Mouse (Mus musculus) stomach, postnatal 0 days (tissue): ENCODE data around the gene Acoxl. TPM values are rescaled to one million over a fixed set of nuclear protein-coding genes. Genes with fewer than 3 reads are reported as not detected.

Source experiments
- ATAC-seq: fragments of 200-750 bp; cut with Nextera tagmentation; 2 replicates; pipeline ENCODE4 v1.8.0; 2017; ENCODE audit not compliant: low FRiP score, low TSS enrichment
- DNase-seq: peaks from one replicate; pipeline ENCODE4 v3.0.0-alpha.2; 2016; ENCODE audit warnings: low spot score
- H3K27ac ChIP-seq: fragments of 300-500 bp; sonication (generic); replicated peaks from 2 replicates; pipeline ENCODE4 v1.5.1; 2014; ENCODE audit warnings: mild to moderate bottlenecking, control low read depth
- H3K27me3 ChIP-seq: fragments of 300-500 bp; sonication (generic); 2 replicates; pipeline ENCODE4 v1.6.1; 2014; ENCODE audit warnings: low read length; ENCODE audit not compliant: control insufficient read depth, insufficient read depth
- H3K36me3 ChIP-seq: fragments of 300-500 bp; sonication (generic); 2 replicates; pipeline ENCODE4 v1.6.1; 2014; ENCODE audit warnings: low read length, mixed read lengths; ENCODE audit not compliant: control insufficient read depth, insufficient read depth
- H3K4me1 ChIP-seq: fragments of 300-500 bp; sonication (generic); replicated peaks from 2 replicates; pipeline ENCODE4 v1.6.1; 2014; ENCODE audit warnings: antibody characterized with exemption; ENCODE audit not compliant: control insufficient read depth, insufficient read depth
- H3K4me2 ChIP-seq: fragments of 300-500 bp; sonication (generic); replicated peaks from 2 replicates; pipeline ENCODE4 v1.6.1; 2014; ENCODE audit warnings: low read depth, mild to moderate bottlenecking, control low read depth, moderate library complexity
- H3K4me3 ChIP-seq: fragments of 300-500 bp; sonication (generic); 2 replicates; pipeline ENCODE4 v1.5.1; 2014; ENCODE audit warnings: low read depth, low read length, control low read depth
- H3K9ac ChIP-seq: fragments of 300-500 bp; sonication (generic); 2 replicates; pipeline ENCODE4 v1.6.1; 2014; ENCODE audit warnings: mild to moderate bottlenecking, low read length, control low read depth, mixed read lengths
- H3K9me3 ChIP-seq: fragments of 300-500 bp; sonication (generic); 2 replicates; pipeline ENCODE4 v1.6.1; 2016; ENCODE audit warnings: low read length; ENCODE audit not compliant: control insufficient read depth
- CTCF ChIP-seq: IDR thresholded peaks from 2 replicates; pipeline ENCODE4 v1.5.1; 2016; ENCODE audit warnings: antibody characterized with exemption, low read depth, mild to moderate bottlenecking, moderate library complexity
- EP300 ChIP-seq: optimal IDR thresholded peaks from 2 replicates; pipeline ENCODE3; 2016; ENCODE audit warnings: antibody characterized with exemption
- WGBS: fragments of 180-500 bp; shearing (Covaris S2); extraction: QIAGEN DNeasy Blood & Tissue Kit; methylation state at CpG from one replicate; pipeline ENCODE4 v1.1.7; 2014; 5-methylcytosine and 5-hydroxymethylcytosine counted together
- polyA plus RNA-seq: library from polyadenylated mRNA; unstranded; fragments of >200 nt; fragmentation: Nextera tagmentation; extraction: Ambion mirVana; gene quantifications from 2 replicates; pipeline ENCODE4 v1.2.1, GENCODE M21; 2015

Acoxl gene
- polyA plus RNA-seq, 1 experiment from 2014 or later, result 0.17 TPM

DNA sequence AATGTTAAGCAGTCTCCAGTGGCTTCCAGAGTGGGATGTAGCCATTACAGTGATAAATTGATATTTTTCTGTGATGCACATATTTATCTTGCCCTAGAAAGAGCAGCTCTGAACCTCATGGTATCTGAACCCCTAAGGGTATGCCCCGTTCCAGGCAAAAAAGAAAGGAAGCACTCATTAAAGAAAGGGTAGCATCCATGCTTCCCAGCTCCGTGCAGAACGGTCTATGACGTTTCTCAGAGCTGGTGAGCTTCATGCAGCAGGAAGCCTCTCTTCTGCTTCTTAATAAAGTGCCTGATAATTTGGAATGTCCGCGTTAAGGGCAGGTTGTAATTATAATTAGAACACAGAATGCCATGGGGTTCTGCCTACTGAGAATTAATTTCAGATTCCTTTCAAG, 240.6 kb downstream of the Acoxl start:
- no peak for ATAC-seq
- H3K4me1 ChIP-seq, result no peaks in the 10 kb centered on the region
- no peaks in the 10 kb centered on the region for H3K36me3 ChIP-seq
- H3K27ac ChIP-seq, result no peak overlapping the region
- DNase-seq, result no peak
- no peak for TF ChIP-seq EP300
- TF ChIP-seq CTCF, result no peak
- no peaks in the 10 kb centered on the region for H3K9me3 ChIP-seq
- H3K4me3 ChIP-seq, result no peak overlapping the region
- no peak overlapping the region for H3K4me2 ChIP-seq
- WGBS, result 74% methylated on average over 6 of the region's 6 CpGs
- H3K27me3 ChIP-seq, result no peaks in the 10 kb centered on the region
- H3K9ac ChIP-seq, result no peak overlapping the region

DNA sequence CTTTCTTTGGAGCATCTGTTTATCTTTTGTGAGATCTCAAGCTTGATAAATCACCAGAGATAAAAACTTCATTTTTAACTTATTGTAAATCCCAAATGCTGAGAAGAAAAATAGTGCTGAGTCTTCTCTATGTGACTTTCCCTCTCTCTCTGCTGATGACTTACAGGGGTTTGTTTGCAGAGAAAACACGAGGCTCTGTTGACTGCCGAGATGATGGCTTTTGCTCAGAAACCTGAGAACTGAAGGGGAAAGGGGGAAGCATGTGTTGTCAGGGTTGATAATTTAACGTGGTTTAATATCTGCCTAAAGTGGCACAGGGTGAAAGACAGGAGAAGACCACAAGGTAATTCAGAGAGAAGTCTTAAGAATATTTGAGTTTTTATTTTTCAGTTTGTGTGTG, 245.2 kb downstream of the Acoxl start:
- Histone ChIP-seq H3K9me3 (no peaks in the 10 kb centered on the region), H3K4me1 (no peaks in the 10 kb centered on the region), H3K27me3 (no peaks in the 10 kb centered on the region), H3K4me2 (no peak overlapping the region), H3K36me3 (no peaks in the 10 kb centered on the region), H3K9ac (no peak overlapping the region), H3K4me3 (no peak overlapping the region), H3K27ac (no peak overlapping the region)
- ATAC-seq (no peak), DNase-seq (no peak)
- no peak for TF ChIP-seq EP300
- TF ChIP-seq CTCF, result no peak
- WGBS, result 8% methylated on average over 3 of the region's 3 CpGs

- Histone ChIP-seq H3K27me3 (no peaks in the 10 kb centered on the region), H3K4me2 (no peak overlapping the region), H3K4me3 (no peak overlapping the region), H3K9ac (no peak overlapping the region), H3K27ac (no peak overlapping the region), H3K36me3 (no peaks in the 10 kb centered on the region), H3K9me3 (no peaks in the 10 kb centered on the region), H3K4me1 (no peaks in the 10 kb centered on the region)
- ATAC-seq (no peak), DNase-seq (no peak)
- 64% methylated on average over 5 of the region's 5 CpGs for WGBS
- no peak for TF ChIP-seq EP300
- no peak for TF ChIP-seq CTCF
These were observed 245.9 kb downstream of the Acoxl start for GRCm38 (mm10) chr2:128084607-128085006.

DNA sequence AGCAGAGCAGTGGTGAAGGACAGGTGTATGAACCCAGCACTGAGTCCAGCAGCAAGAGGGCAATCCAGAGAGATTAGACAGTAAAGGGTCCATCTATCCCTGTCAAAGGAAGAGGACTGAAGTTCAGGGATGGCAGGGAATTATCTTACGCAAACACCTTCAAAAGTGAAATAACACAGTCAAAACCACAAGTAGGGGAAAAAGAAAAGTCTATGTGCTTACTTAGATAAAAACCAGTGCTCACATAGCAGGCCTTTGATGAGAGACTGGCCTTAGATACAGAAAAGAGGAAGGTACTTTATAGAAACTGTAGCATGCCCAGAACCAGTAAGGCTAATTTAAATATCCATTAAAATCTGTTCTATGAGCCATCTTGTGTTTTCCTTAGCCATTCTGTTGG, 246.8 kb downstream of the Acoxl start:
- TF ChIP-seq EP300, result no peak
- TF ChIP-seq CTCF, result no peak
- H3K9ac ChIP-seq, result no peak overlapping the region
- no peak overlapping the region for H3K4me3 ChIP-seq
- no peak for DNase-seq
- ATAC-seq, result no peak
- 86% methylated on average over 1 of the region's 1 CpGs for WGBS
- no peaks in the 10 kb centered on the region for H3K36me3 ChIP-seq
- no peak overlapping the region for H3K27ac ChIP-seq
- H3K4me1 ChIP-seq, result no peaks in the 10 kb centered on the region
- H3K9me3 ChIP-seq, result no peaks in the 10 kb centered on the region
- H3K4me2 ChIP-seq, result no peak overlapping the region
- H3K27me3 ChIP-seq, result no peaks in the 10 kb centered on the region

DNA sequence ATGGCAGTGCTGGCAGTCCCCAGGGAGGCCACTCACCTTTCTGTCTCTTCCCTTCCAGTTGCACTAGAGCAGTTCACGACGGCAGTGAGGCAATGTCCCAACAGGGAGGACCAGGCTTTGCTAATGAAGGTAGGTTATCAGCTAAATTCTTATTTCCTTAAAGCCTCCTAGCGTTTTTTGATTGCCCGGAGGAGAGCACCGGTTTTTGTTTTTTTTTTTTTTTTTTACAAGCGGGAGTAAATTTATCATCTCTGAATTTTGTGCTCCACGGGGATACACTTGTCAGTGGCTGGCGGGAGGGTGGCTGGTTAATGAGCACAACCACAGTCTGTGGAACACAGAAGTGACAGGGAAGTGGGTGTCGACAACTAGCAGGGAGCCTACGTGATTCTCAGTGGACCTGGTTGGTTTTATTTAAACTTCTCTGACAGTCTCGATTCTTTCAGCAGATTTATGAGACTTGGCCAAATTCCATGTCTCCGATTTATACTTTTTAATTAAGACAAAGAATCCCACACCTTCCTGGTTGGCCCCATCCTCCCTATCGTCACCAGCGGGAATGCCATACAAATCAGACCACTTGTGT, 247.7 kb downstream of the Acoxl start:
- no peak for ATAC-seq
- H3K4me2 ChIP-seq, result no peak overlapping the region
- TF ChIP-seq EP300, result no peak
- TF ChIP-seq CTCF, result no peak
- no peaks in the 10 kb centered on the region for H3K27me3 ChIP-seq
- no peaks in the 10 kb centered on the region for H3K36me3 ChIP-seq
- no peak for DNase-seq
- no peaks in the 10 kb centered on the region for H3K4me1 ChIP-seq
- WGBS, result 47% methylated on average over 14 of the region's 14 CpGs
- no peak overlapping the region for H3K27ac ChIP-seq
- no peaks in the 10 kb centered on the region for H3K9me3 ChIP-seq
- no peak overlapping the region for H3K4me3 ChIP-seq
- H3K9ac ChIP-seq, result no peak overlapping the region

DNA sequence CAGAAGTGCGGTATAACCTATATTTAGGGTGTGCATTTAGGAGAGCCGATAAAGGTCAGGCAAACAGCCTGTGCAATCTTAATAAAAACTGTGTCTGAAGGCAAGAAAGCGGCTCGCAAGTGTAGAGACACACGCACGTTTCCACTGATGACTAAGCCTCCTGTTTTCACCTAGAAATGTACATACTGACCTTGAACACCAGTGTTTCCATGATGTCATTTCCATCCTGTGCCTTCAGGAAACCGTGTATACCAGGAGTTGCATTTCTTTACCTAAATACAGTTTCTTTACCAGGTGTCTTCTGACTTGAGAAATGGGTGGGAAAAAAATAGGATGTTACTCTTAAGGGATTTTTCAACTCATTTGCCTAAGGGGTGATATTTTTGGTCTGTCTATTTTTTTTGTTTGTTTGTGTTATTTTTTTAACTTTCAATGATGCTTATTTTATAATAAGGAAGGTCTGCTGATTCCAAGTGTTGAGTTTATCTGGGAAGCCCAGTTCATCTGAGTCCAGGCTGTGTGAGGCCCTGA, 248.4 kb downstream of the Acoxl start:
- ATAC-seq (no peak), DNase-seq (no peak)
- H3K9me3 ChIP-seq, result no peaks in the 10 kb centered on the region
- H3K27ac ChIP-seq, result no peak overlapping the region
- H3K4me2 ChIP-seq, result no peak overlapping the region
- no peaks in the 10 kb centered on the region for H3K27me3 ChIP-seq
- no peaks in the 10 kb centered on the region for H3K36me3 ChIP-seq
- no peak overlapping the region for H3K9ac ChIP-seq
- TF ChIP-seq CTCF, result no peak
- TF ChIP-seq EP300, result no peak
- H3K4me3 ChIP-seq, result no peak overlapping the region
- WGBS, result 60% methylated on average over 7 of the region's 7 CpGs
- H3K4me1 ChIP-seq, result no peaks in the 10 kb centered on the region
